Mouse (Mus musculus): ENCODE measurements around the gene Samd10.
A peak's percentile ranks its signal among the peaks of the same experiment; 100 is the strongest.

Samd10 gene

GRCm38 (mm10) chr2:181598454-181599351 lies at the start of gene Samd10:
TSS of gene Samd10 (minus strand) at chr2:181599212.
- peak; percentile 72 for DNase-seq

DNA sequence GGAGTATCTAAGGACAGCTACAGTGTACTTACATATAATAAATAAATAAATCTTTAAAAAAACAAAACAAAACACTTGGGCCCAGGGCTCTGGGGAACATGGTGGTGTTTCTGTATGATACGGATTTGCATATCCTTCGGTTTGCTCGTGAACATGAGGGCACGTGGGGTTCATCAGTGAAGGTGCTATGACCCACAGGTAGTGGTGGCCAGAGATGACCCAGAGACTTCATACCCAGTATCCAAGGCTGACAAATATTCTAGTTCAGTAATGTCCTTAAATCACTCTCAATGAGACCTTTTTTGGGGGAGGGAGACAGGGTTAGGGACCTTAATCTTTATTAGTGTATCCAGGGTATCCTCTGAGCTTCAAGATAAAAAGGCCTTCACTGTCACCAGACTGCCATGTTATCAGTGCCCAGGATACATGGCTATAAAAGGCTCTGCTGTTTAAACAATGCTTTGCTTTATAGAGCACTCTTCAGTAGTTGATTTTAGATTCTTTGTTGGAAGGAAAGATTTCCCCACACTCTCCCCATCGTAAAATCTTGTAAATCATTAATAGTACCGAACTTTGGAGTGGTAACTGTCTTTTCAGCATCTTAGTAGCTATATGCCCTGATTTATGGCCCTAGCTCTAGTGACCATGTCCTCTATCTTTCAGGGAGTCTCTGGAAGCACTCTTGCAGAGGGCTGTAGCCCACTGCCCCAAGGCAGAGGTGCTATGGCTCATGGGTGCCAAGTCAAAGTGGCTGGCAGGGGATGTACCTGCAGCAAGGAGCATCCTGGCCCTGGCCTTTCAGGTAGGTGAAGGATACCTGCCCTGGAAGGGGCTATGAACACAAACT lies 47.8 kb upstream of the Samd10 start:
- DNase-seq: no peak

DNA sequence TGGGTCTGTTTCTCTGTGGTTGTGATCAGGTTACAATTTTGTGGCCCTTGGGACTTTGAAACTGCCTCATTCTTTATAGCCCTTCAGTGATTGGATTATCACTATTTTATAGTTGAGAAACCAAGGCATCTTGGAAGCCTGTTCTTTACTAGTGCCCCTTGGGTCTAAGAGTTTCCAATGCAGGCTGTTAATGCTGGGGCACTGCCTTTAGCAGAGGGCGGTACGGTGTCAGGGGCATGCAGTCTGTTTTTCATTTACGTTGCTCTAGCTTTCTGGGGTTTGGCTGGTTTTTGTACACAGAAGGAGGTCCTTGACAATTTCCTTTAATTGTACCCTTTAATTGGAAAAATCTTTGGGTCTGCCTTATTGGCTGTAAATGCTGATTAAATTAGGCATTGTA lies 46.7 kb upstream of the Samd10 start:
- no peak for DNase-seq

DNA sequence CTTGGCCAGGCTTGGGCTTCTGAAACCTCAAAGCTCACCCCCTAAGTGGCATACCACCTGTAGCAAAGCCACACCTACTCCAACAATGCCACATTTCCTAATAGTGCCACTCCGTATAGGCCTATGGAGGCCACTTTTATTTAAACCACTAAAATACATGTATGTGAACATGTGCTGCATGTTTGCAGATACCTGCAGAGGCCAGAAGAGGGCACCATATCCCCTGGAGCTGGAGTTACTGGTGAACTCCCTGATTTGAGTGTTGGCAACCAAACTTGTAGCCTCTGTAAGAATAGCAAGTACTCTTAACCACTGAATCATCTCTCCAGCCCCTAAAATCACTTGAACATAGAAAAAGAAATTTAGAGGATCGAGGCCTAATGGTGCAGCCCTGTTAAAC lies 45.3 kb upstream of the Samd10 start:
- peak; percentile 61 for DNase-seq

DNA sequence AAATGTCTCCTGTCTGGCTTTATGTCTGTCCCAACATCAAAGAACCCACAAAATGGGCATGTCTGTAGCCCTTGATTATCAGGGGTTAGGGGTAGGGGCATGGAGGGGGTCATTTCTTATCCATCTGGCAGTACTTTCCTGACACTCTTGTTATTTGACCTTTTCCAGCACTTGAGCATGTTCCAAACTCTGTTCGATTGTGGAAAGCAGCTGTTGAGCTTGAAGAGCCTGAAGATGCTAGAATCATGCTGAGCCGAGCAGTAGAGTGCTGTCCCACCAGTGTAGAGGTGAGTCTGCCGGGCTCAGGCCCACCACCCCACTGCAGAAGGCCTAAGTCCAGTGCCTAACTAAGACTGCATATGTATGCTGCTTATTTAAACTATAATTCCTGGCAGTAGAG lies 36.9 kb upstream of the Samd10 start:
- no peak for DNase-seq

DNA sequence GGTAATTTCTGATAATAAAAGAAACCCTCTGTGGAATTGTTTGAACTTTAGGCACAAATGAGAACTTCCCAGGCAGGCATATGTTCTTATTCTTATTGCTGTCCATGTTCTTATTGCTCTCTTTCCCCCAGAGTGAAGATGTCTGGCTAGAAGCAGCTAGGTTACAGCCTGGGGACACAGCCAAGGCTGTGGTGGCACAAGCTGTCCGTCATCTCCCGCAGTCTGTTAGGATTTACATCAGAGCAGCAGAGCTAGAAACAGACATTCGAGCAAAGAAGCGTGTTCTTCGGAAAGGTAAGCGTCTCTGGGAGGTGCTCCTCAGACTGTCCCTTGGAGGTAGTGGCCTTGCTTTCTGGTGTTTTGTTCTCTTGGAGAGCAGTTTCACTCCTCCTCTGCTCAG lies 33.6 kb upstream of the Samd10 start:
- no peak for DNase-seq

DNA sequence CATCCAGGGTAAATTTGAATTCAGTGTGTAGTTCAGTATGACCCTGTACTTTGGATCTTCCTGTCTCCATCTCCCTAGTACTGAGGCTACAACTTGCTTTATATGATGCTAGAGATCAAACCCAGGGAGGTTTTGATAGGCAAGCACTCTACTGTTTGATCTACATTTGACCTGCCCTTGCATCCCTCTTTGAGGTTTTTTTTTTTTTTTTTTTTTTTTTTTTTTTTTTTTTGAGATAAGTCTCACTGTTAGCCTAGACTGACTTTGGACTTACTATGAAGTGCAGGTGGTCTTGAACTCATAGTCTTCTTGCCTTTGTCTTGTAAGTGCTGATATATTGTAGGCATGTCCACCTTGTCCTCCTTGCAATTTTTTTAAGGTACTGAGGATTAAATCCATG lies 29.5 kb upstream of the Samd10 start:
- no peak for DNase-seq

DNA sequence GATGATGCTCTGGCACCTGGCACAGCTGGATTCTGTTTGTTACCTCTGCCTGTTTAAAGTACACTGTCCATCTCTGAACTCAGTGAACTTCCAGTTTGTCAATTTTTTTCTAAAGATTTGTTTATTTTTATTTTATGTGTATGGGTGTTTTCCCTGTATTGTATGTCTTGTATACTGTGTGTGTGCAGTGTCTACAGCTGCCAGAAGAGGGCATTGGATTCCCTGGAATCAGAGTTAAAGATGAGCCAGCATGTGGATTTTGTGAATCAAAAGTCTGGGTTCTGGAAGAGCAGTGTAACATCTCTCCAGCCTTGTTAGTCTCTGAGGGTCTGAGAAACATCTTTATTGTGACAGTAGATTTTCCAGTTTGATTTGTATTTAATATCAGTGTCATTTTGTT lies 24.4 kb upstream of the Samd10 start:
- DNase-seq: peak; percentile 30

DNA sequence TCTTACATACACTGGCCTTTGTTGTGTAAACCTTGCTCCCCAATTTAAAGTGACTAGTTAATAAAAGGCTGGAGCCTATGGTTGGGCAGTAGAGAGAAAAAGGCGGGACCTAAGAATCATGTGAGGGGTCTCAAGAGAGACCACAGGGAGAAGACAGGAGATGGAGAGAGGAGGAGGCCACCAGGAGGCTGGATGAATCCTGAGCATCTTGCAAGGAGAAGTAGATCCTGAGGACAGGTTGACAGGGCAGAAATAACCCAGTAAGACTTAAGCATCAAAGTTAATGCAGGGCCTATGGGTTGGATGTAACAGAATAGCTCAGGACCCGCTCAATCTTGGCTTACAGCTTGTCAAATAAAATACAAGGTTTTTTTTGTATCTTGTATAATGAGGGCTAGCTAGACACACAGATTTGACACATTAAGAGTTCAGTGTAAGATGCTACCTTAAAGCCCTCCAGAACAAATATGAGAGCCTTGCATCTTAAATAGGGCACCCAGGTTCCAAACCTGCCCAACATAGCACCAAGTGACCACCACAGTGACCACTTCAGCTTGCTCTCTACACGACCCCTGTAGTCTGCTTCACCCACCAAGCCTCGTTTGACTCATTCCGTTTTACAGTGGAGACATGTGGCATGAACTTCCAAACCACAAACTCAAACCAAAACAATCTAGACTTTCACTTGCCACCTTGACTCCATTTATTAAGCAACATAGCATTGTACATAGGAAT lies 19.9 kb upstream of the Samd10 start:
- no peak for DNase-seq

DNA sequence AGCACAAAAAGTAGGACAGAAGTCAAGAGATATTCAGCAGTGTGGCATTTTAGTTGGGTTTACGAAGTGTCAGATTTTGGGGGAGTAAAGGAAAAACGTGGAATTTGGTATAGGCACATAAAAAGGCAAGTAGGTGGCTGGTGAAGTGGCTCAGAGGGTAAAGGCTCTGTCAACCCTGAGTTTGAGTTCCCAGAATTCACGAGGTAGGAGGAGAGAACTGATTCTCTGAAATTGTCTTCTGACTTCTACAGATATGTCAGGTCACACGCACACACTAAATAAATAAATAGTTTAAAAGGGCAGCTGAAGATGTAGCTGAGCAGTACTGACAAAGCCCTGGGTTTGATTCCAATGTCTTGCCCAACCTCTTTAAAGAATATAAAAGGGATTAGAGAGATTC lies 3.4 kb upstream of the Samd10 start:
- DNase-seq: no peak

DNA sequence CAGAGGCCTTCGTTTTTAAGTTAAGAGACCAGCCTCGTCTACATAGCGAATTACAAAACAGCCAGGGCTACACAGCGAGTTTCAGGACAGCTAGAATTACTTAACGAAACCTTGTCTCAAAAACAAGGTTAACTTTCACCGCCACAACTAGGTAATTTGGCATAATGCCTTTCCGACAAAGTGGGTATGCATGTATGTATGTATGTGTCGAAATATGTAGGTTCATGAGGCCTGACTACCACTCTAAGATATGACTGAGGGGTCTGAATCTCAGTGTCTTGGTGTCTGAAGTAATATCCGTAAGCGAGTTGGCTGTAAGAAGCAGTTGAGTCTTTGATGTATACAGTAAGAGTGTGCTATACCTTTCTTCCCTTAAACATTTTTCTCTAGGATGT lies 2.7 kb upstream of the Samd10 start:
- DNase-seq: no peak

GRCm38 (mm10) chr2:181600828-181601750 lies 2.1 kb upstream of the Samd10 start:
- peak; percentile 98 for DNase-seq

DNA sequence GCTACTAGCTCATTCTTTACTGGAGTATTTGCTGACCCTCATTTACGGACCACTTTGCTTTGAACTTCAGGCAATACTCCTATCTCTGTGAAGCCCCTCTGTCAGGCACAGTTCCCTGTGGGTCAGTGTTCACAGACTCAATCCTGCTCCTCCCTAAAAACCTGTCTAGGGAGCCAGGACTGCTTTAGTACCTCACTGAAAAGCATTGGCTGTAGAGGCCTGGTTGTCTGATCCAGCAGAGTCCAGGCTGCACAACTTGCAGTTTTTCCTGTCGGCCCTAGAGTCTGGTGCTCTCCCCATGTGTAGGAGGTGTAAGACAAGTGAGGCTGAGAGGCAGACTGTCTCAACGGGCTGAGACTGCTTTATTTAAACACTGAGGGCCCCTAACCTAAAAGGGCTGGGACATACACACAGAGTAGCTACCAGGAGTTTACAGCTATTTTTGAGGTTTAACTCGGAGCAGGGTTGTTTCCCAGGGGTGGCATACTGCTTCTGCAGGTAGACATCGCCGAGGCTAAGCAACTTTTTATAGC lies 1.3 kb upstream of the Samd10 start:
- DNase-seq: no peak

DNA sequence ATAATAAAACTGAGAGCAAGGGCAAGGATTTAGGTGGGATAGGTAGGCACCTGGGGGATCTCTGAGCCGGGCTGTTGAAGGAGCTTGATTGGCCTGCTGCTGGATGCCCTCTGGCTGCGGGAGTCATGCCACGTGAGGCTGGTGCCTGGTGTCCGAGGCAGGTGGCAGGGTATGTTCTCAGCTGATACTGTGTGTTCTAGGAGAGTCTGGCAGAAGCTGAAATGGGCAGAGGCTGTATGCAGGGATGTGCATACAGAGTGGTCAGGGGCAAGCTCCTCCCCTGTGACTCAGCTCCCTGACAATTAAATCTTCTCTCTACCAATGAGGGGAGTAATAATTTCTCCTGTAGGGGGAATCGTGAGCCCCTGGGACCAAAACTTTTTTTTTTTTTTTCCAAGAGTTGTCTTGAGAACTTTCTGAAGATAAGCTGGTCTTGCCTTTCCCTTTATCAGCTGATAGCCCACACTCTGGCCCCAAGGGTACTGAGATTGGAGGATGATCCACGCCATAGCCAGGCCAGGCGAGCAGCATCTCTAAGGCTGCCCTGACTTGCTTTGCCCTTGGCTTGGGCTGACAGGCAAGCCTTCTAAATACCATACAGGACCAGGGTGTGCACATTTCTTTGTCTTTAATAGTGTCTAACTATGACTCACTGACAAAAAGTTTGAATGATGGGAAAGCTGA lies 1.5 kb downstream of the Samd10 start:
- peak; percentile 60 for DNase-seq

- DNase-seq: no peak
Measured at GRCm38 (mm10) chr2:181596221-181596960, 2.6 kb downstream of the Samd10 start.

GRCm38 (mm10) chr2:181594946-181595696 lies 3.9 kb downstream of the Samd10 start:
- DNase-seq: peak; percentile 64

DNA sequence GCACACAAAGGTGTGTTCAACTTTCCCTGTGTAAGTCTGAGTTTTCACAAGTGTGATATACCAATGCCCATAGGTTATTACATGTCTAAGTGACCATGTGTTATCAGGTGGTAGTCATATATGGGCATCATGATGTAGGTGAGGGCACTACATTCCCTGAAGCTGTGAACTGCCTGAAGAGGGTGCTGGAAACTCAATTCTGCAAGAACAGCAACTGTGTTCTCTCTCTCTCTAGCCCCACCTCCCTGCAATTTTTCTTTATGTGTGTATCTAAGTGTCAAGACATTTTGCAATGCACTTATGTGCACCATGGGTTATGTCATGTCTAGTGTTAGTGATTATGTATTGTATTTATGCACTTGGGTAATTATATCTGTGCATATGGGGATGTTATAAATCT lies 5.1 kb downstream of the Samd10 start:
- no peak for DNase-seq

GRCm38 (mm10) chr2:181593042-181593421 lies 6.0 kb downstream of the Samd10 start:
- DNase-seq: no peak

DNA sequence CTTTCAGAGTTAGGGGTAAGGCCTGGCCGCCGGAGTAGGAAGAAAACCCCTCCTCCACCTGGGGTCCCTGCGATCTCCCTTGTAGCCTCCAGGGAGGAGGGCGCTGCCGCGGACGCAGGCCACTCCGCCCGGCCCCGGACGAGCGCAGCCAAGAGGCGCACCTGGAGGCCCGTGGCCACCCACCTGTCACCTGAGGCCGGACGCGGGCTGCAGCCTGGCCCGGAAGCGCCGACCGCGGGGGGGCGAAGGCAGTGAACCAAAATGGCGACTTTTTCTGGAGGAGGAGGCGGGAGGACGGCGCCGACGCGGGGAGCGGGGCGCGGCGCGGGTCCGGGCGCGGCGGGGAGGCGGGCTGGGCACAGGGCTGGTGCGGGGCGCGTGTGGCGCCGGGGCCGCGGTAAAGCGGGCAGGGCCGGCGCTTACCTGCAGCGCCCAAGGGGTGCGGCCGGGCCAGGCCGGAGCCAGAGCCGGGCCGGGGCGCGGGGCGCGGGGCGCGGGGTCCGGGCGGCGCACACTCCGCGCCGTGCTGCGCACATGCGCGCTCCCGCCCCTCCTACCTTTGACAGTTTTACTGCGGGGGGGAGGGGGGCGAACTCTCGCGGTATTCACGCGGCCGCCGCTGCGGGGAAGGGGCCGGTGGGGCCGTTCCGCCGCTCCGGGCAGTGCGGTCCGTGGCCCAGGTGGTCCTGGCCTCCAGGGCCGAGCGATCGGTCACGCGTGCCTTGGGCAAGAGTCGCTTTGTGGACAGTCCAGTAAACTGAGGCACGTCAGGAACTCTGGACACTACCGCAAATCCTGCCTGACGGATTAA lies 6.6 kb downstream of the Samd10 start, which contains the start of gene Zfp512b:
Zfp512b (minus strand) TSS at position 573 of the 811 bp plus-strand sequence.
- DNase-seq: peak; percentile 81

Measured in retina, postnatal 1 day (tissue).